Mouse (Mus musculus): Measurements from ENCODE around the gene Ston2.
"Not testable (repeated sequence)": the region's sequence is repeated elsewhere in the genome, so short reads cannot be mapped to it uniquely, and the experiment has no call there.

Gene Ston2

GRCm38 (mm10) chr12:91589847-91590690 is 198.1 kb downstream of the Ston2 start, which contains the start of gene Gtf2a1:
Gene Gtf2a1 (minus strand): TSS chr12:91590487.
- peak; percentile 97 for DNase-seq (ENCODE audit: low spot score)

- DNase-seq (ENCODE audit: low spot score): no peak
These were observed 198.7 kb downstream of the Ston2 start for GRCm38 (mm10) chr12:91589542-91589846.

GRCm38 (mm10) chr12:91588670-91589541 is 199.3 kb downstream of the Ston2 start:
- peak; percentile 72 for DNase-seq (ENCODE audit: low spot score)

DNA sequence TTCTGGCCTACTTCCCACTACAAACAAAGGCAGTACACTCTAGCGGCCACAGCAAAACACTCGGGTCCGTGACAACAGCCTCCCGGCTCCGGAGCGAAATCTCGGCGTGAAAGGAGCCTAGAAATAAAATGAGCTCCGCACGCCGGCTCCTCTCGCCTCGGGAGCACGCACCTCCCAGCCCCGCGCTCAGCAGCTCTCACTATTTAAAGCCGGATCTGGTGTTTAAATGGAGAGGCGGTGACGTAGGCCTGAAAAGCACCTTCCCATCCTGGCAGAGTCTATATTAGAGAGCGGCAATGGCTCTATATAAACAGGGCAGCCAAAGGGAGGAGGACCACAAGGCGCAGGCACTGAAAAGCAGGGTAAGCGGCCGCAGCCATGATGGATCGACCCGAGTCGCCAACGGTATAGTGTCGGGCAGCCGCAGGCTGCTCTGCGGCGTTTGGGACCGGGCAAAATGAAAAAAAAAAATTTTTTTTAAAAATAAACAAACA is 200.0 kb downstream of the Ston2 start:
- DNase-seq (ENCODE audit: low spot score): peak; percentile 96

DNA sequence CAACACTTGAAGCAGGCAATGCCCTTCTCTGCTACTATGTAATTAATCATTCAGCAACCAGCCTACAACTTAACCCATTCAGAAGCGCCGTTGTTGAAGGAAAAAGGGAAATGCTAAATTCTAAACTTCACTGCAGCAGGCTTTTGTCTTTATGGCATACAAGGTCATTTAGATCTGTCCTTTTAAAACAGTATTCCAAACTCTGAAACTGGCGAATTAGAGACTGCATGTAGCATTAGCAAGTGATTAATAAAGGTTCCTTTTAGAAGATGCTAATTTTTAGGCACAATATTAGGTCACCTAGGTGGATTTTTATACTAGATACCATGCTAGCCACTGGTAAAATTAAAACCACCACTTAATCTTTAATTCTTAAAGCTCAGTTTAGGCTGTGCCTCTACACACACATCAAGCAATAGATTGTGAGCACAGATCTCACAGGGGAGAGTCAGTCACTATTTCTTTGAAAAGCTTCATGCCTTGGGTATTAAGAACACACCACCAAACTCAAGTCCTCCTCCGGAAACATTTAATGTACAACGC is 200.6 kb downstream of the Ston2 start:
- DNase-seq (ENCODE audit: low spot score): no peak

GRCm38 (mm10) chr12:91587077-91587476 is 201.1 kb downstream of the Ston2 start:
- peak; percentile 32 for DNase-seq (ENCODE audit: low spot score)

DNA sequence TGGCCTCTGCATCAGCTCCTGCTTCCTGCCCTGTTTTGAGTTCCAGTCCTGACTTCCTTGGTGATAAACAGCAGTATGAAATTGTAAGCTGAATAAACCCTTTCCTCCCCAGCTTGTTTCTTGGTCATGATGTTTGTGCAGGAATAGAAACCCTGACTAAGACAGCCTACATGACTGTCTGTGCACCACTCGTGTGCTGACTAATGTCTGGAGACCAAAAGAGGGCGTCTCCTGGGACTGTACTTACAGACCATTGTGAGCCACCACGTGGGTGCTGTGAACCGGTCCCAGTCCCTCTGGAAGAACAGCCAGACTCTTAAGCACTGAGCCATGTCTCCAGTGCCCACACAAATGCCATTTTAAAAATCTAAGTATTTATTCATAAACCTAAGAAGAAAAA is 202.4 kb downstream of the Ston2 start:
- DNase-seq (ENCODE audit: low spot score): not testable (repeated sequence)

DNA sequence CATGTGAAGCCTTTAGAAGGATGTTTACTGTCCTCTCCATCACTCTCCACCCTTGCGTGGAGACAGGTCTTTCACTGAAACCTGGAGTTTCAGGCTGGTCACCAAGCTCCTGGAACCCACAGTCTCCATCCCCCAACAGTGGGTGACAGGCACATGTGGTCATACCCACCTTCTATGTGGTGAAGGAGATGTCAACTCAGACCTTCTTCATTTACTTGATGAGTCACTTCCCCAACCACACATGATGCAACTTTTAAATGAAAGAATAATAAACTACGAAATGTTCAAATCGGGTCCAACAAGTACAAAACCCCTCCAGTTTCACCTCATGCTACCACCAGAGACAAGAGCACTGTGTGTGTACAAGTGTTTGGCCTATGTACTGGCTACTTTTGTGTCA is 203.0 kb downstream of the Ston2 start:
- no peak for DNase-seq (ENCODE audit: low spot score)

DNA sequence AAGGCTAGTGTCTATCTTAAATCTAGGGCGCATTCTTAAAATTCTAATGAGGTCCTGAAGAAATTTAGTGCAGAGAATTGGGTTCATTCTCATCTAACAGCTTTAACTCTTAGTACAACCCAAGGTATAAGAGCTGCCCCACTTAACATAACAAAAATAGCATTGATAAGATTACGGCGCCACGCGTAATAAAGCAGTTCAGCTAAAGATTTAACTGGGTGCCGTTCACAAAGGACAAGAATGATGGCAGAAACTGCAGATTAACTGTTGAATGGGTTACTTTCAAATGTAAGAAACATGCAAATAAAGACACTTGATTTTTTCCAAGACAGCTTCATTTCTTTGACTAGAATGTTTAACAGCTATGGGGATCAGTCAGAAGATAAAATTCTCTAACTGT is 204.8 kb downstream of the Ston2 start:
- DNase-seq (ENCODE audit: low spot score): no peak
